Mouse (Mus musculus) forelimb bud, embryonic 11.5 days (tissue): ENCODE results near the gene Gm39566.
A peak's percentile ranks its signal among the peaks of the same experiment; 100 is the strongest.

Experiments
- DNase-seq: peaks from one replicate; pipeline ENCODE4 v3.0.0-alpha.2; 2012; ENCODE audit warnings: low read depth, low spot score

Gm39566 gene

GRCm38 (mm10) chr11:69834001-69834549 is 19.0 kb upstream of the Gm39566 start:
- no peak for DNase-seq

DNA sequence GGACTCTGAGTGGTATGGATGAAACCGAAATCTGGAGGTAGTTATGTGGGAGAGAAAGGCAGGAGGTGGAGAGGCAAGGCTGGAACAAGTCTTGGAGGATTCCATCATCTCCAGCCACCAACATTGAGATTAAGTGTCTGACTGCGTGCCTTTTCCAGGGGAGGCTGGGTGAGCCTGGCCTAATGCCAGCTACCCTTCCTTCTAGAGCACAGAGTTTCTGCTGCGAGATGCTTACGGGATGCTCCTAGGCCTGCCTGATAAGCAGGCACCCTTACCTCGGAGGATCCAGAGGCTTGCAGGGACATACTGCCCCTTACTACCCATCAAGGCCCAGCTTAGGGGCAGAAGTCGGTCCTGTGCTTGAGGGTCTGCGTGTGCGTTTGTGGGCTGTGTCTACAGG is 18.5 kb upstream of the Gm39566 start:
- DNase-seq: no peak

DNA sequence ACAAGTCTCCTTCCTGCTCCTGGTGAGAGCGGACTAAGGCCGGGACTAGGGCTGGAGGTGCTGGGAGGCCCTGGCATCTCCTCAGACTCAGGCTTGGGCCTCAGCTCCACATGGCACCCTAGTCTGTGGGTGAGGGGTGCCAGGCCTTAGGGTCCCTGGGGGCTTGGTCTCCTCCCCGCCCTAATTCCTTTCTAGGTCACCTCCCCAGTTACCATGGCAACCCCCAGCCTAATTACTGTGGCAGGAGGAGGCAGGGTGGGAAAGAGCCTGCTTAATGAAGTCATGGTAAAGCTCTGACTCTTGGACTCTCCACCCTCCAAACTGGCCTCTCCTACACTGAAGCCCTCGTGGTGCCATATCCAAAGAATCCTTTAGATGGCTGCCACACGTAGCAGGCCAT is 13.7 kb upstream of the Gm39566 start:
- DNase-seq: no peak

- DNase-seq: no peak
Observed at GRCm38 (mm10) chr11:69823456-69823855, 8.4 kb upstream of the Gm39566 start.

GRCm38 (mm10) chr11:69822080-69822479 is 7.0 kb upstream of the Gm39566 start, which contains the start of gene Spem1:
Gene Spem1, minus strand, starts transcription at chr11:69822180.
- no peak for DNase-seq

DNA sequence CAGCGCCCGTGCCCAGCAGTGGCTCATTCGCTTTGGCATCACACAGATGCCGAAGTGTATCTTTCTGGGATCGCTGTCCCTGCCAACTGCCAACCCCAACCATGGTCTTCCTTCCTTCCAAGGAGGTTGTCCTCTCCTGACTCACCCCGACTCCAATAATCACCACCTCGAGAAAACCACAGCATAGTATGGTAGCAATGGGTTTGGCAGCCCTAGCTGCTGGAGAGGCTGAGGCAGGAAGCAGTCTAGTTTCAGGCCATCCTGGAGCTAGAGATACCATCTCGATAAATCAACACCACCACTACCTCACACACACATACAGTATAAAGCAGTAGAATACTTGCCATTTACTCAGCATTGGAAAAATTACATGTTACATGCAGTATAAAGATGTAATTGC is 3.8 kb upstream of the Gm39566 start:
- DNase-seq: no peak

- no peak for DNase-seq
Observed at GRCm38 (mm10) chr11:69818365-69818764, 3.3 kb upstream of the Gm39566 start, which contains the start of gene Spem2. Gene Spem2, minus strand, starts transcription at chr11:69818465.

- no peak for DNase-seq
Observed at GRCm38 (mm10) chr11:69816520-69816919, 1.4 kb upstream of the Gm39566 start.

GRCm38 (mm10) chr11:69810280-69810679 is 4.8 kb downstream of the Gm39566 start:
- no peak for DNase-seq

- no peak for DNase-seq
Observed at GRCm38 (mm10) chr11:69807641-69808040, 7.5 kb downstream of the Gm39566 start.

- no peak for DNase-seq
Observed at GRCm38 (mm10) chr11:69806378-69806777, 8.7 kb downstream of the Gm39566 start.

DNA sequence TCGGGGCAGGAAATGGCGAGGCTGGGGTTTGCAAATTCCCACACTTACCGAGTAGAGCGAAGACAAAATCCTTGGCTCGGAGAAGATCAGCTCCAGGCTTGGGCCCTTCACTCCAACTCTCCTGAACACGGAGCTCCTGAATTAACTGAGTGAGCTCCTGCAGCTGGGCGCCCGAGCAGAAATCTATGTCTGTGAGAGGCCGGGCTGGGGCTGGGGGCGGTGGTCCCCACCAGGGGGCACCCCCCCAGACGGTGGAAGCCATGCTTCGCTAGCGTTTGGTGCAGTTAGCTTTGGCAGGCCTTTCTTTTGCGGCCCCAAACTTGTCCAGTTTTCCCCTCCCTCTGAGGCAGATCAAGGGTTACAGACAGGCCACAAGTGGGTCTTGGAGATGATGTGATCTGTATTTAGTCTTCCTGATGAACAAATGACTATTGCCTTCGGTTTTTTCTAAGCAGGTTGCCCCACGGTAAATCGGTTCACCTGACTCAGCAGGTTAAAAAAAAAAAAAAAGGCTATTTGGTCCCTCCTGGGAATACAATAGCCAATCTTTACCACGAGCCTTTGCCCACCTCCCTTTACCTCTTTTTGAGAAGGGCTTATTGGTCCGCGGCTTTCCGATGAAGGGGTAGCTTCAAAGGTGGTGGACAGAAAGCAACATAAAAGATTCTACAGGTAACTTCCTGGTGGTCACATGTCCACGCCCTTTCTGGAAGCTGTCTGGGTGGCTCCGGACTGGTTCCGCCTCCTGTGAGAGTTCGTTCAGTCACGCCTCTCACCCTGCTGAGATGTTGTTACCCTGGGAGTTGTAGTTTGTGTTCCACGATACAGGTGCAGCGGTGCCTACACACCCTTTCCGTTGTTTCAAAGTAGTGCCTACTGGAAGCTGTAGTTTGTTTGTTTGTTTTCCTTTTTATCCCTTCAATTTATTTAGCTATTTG is 9.9 kb downstream of the Gm39566 start, which contains the start of gene Tmem102:
TSS of gene Tmem102 (minus strand) at position 653 of the 938 bp plus-strand sequence.
- no peak for DNase-seq

GRCm38 (mm10) chr11:69804652-69804940 is 10.5 kb downstream of the Gm39566 start:
- DNase-seq: no peak

DNA sequence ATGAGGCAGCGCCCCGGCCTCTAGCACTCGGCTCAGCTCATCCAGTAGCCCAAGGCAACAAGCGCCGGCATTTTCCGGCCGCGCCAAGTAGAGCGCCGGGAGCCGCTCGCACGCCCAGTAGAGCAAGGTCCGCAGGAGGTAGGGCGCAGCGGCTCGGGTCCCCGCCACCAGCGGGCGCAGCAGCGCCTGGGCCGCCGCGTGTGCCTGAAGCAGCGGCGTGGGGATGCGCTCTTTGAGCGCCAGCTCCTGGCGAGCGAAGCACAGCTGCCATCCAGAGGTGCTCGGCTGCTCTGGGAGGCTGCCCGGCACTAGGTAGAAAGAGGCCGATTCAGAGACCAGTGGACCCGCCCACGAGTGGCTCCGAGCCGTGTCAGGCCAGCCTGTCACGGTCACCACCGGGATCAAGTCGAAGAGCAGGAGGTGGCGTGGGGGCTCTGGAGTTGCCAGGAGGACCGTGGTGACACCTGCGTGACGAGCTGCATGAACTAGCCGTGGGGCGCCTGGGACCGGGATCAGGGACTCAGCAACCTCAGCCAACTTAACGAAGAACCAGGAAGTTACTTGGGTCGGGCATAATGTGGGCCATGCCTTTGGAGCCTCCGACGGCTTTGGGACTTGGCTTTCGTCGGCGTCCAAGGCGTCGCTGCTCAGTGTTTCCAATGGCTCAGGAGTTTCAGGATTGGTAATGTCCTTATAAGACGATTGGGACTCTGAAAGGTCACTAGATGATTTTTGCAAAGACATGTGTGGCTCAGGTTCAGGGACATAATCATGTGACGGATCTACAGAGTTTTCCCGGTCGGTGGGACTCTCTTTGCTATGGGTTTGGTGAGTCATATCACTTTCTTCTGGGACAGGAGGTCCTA is 11.1 kb downstream of the Gm39566 start:
- peak; percentile 57 for DNase-seq

GRCm38 (mm10) chr11:69803328-69803727 is 11.8 kb downstream of the Gm39566 start:
- DNase-seq: no peak

DNA sequence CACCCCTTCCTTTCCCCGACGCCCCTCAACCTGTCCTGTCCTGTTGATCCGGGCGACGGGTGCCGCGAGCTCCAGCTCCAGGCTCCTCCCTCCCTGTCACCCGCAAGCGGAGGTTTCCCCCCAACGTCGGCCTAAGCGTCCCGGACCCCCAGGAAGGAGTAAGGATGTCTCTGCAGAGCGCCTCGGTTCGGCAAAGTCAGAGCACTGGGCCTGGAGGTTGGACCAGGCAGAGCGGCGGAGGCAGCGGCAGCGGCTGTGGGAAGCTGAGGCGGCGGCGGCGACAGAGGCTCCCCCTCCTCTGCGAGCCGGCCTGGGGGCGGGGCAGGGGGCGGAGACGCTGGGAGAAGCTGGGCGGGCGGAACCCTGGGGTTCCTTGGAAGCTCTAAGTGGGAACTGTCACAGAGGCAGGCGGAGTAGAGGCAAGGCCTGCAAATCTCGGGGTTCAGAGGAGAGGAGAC is 12.4 kb downstream of the Gm39566 start:
- no peak for DNase-seq

DNA sequence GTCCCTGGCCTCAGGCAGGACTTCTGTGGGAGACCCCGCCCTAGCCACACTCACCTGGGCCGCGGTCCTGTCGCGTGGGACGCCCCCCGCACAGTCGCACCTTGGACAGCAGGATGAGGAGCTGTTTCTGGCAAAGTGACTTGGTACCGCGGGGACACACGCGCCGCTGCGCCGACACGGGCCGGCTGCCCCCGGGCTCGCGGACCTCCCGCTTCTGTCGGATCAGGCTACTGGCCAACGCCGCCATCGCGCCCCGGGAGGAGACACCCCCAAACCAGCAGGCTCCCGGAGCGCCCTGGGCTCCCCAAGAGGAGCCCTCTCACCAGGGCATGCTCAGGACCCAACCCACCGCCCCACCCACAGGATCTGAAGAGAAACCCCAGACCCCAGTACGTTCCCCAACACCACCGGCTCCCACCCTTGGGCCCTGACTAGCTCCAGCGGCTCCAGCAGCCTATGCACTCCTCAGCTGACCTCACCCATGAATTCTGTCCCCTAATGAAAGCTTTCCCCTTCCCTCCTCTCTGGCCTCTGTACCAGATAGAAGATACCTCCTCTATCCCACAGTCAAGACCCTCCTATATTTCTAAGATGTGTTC is 13.6 kb downstream of the Gm39566 start, which contains the start of gene Fgf11:
TSS of gene Fgf11 (minus strand) at position 479 of the 599 bp plus-strand sequence.
- DNase-seq: no peak

DNA sequence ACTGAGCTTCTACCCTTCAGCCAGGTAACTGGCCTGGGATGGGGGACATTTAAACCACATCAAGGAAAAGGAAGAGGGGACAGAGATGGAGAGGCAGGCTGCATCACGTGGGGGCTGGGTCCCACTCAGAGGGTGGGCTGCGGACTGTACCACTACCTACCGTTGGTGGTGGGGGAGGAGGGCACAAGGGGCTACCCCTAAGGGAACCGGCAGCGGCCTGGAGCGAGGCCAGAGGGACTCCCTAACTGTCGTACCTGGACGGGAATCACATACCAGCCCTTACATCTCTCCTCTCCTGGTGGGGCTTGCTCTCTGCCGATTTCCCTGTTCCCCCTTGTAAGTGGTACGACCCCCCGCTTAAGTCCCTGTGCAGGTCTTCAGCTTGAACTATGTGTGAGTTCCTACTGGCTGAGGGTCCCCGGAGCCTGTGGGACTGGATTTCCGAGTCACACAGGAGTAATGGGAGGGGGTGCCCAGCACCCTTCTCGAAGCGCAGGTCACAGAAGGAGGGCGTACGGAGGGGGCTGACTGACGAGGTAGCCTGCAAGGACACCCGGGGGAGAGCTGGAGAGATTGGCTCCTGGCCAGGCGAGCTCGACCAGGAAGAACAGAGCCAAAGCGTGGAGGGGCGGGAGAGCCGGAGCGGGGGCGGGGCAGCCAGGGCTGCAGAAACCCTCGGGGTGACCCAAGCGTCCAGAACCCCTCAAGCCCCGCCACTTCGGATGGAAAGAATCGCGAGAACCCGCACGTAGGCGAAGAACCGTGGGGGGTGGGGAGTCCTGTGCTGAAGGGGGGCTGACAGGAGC is 14.5 kb downstream of the Gm39566 start:
- DNase-seq: peak; percentile 82

GRCm38 (mm10) chr11:69800138-69800391 is 15.0 kb downstream of the Gm39566 start:
- no peak for DNase-seq

- DNase-seq: no peak
Observed at GRCm38 (mm10) chr11:69799394-69800137, 15.5 kb downstream of the Gm39566 start.
